Mouse (Mus musculus) intestine, embryonic 14.5 days (tissue): ENCODE results near the gene Rhox13. TPM values are rescaled to one million over a fixed set of nuclear protein-coding genes. Genes with fewer than 3 reads are reported as not detected.

Source experiments
- polyA plus RNA-seq: library from polyadenylated mRNA; unstranded; fragments of >200 nt; fragmentation: Nextera tagmentation; extraction: Ambion mirVana; gene quantifications from 2 replicates; pipeline ENCODE4 v1.2.1, GENCODE M21; 2014

Gene Rhox13
- polyA plus RNA-seq, 1 experiment from 2014 or later: not detected

Other genes with a start within 250 kb of the Rhox13 start
- gene Rhox8, start 242.3 kb upstream of the Rhox13 start, polyA plus RNA-seq: not detected in 2 replicates
- gene Rhox7b, start 224.0 kb upstream of the Rhox13 start, polyA plus RNA-seq: not detected in 2 replicates
- not detected in 2 replicates for gene Rhox9, start 219.4 kb upstream of the Rhox13 start, polyA plus RNA-seq
- not detected in 2 replicates for gene Btg1-ps1, start 102.4 kb upstream of the Rhox13 start, polyA plus RNA-seq
- not detected in 2 replicates for gene Btg1-ps2, start 78.1 kb upstream of the Rhox13 start, polyA plus RNA-seq
- not detected in 2 replicates for gene Rhox10, start 54.7 kb upstream of the Rhox13 start, polyA plus RNA-seq
- not detected in 2 replicates for gene Rhox11, start 36.1 kb upstream of the Rhox13 start, polyA plus RNA-seq
- gene Rhox12, start 10.3 kb upstream of the Rhox13 start, polyA plus RNA-seq: not detected in 2 replicates
- gene Zbtb33, start 68.6 kb downstream of the Rhox13 start, polyA plus RNA-seq: 5.1 and 6.2 TPM in 2 replicates
- 29.7 and 34.2 TPM in 2 replicates for gene Tmem255a, start 131.2 kb downstream of the Rhox13 start, polyA plus RNA-seq
- not detected in 2 replicates for gene Atp1b4, start 195.0 kb downstream of the Rhox13 start, polyA plus RNA-seq